Mouse (Mus musculus): Measurements from ENCODE around the gene Pfn3.

DNA sequence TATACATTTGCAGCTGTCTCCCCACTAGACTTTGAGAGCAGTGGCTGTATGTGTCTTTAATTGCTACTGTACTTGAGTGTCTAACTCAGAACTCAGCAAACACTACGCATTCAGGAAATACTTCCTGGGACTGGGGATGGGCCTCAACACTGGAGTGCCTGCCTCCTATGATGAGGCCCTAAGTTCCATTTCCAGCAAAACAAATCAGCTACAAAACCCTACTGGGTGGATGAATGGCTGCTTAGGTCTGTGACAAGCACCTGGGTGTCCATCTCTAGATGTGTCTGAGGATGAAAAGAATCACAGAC, 15.0 kb downstream of the Pfn3 start:
- TF ChIP-seq CTCF (IDR thresholded peaks at IDR 0.05; ENCODE audit: extremely low read depth, insufficient read length, insufficient replicate concordance, low read depth, low read length) = no peak
- TF ChIP-seq POLR2A (IDR thresholded peaks at IDR 0.05; ENCODE audit: low read depth, low read length) = no peak

Data from small intestine, adult 2 months (tissue).